Mouse (Mus musculus): ENCODE measurements around the gene Lrwd1. TPM values are rescaled to one million over a fixed set of nuclear protein-coding genes. Genes with fewer than 3 reads are reported as not detected.

The Lrwd1 gene
- total RNA-seq (2012; rRNA removed) (58.9 and 62.1 TPM in 2 replicates), total RNA-seq (2014; rRNA removed) (49.6 and 54.3 TPM in 2 replicates), polyA plus RNA-seq (2012; ENCODE audit: insufficient read length, low read depth) (52.2 and 65.9 TPM in 2 replicates)

DNA sequence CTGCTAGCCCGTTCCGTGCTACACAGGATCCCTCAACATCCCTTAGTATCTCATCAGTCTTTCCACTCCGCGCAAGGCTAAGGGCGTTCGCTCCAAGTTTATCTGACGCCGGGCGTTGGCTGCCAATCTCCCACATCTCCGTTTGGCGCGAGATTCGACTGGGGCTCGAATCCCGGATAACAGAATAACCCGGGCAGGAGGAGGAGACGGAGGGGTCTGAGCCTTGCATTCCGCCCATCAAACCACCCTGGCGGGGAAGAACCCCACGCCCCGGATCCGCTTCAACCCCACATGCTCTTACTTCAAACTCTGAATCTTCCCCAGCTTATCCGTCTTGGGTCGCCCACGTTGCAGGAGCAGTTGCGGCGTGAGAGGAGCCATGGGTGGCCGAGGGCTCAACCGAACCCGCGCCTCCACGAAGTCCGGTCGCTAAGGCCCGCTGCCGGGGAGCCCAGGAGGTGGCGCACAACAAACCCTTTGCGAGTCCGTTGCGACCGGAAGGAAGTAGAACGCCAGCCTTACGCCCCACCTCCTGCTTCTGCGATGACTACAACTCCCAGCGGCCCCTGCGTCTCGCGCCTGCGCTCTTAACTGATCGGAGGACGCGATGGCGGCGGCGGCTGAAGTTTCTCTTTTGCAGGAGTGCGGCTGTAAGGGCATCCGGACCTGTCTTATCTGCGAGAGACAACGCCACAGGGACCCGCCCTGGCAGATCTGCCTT lies at the start of gene Lrwd1, which contains the start of gene Alkbh4:
TSS of gene Lrwd1 (minus strand) at position 504 of the 721 bp plus-strand sequence.
TSS of gene Alkbh4 (plus strand) at position 576 of the 721 bp plus-strand sequence.
- Histone ChIP-seq H3K79me2 (replicated peaks; ENCODE audit: control insufficient read depth, extremely low read depth, insufficient read depth, poor library complexity, severe bottlenecking) (peaks cover 11% of the 10 kb centered on the region), H3K4me2 (ENCODE audit: insufficient read depth, low read depth, poor library complexity, severe bottlenecking) (peak within 1 kb of the TSS; percentile 60; the same call in 1 of the 2 replicates), H3K4me3 (replicated peaks in 1 of 3; ENCODE audit: low read depth in 2 of 3, low read length in 2 of 3, poor library complexity in 1 of 3) (peak within 1 kb of the TSS; percentile 71 to 96 (median 75)), H3K36me3 (replicated peaks in 1 of 2; ENCODE audit: control insufficient read depth in 1 of 2, insufficient read depth in 1 of 2, low read length in 1 of 2) (peaks cover 38 to 66% of the 10 kb centered on the region in 2 experiments), H3K9ac (ENCODE audit: insufficient read depth, low read depth) (peak within 1 kb of the TSS; percentile 83), H3K9me3 (replicated peaks; ENCODE audit: low read length) (no peaks in the 10 kb centered on the region), H3K27ac (ENCODE audit: insufficient read depth, low read depth) (peak within 1 kb of the TSS; percentile 30; the same call in 1 of the 2 replicates), H3K27me3 (replicated peaks) (no peaks in the 10 kb centered on the region), H3K4me1 (ENCODE audit: control insufficient read depth in 1 of 2, insufficient read depth in 2 of 2) (peaks cover 6 to 20% of the 10 kb centered on the region in 2 experiments)
- TF ChIP-seq JUND (conservative IDR thresholded peaks at IDR 0.05; ENCODE audit: low read depth, low read length) (no peak), ELF1 (IDR thresholded peaks at IDR 0.05; ENCODE audit: low read depth, low read length) (peak; percentile 92), ZNF384 (IDR thresholded peaks at IDR 0.05; ENCODE audit: low read depth, low read length) (no peak), RAD21 (IDR thresholded peaks at IDR 0.05; ENCODE audit: low read depth, low read length) (peak; percentile 17; the same call in 1 of the 2 replicates), PAX5 (IDR thresholded peaks at IDR 0.05; ENCODE audit: low read length) (no peak), SIN3A (IDR thresholded peaks at IDR 0.05; ENCODE audit: low read length) (no peak; the same call in 1 of the 2 replicates), JUN (IDR thresholded peaks at IDR 0.05; ENCODE audit: insufficient read depth, low read depth, low read length) (no peak), ZKSCAN1 (IDR thresholded peaks at IDR 0.05; ENCODE audit: borderline replicate concordance, low read depth, low read length) (no peak), TCF12 (IDR thresholded peaks at IDR 0.05; ENCODE audit: low read depth, low read length) (peak; percentile 85), GABPA (IDR thresholded peaks at IDR 0.05; ENCODE audit: insufficient replicate concordance, low read depth, low read length) (peak; percentile 69; the same call in 1 of the 2 replicates), BHLHE40 (IDR thresholded peaks at IDR 0.05; ENCODE audit: low read depth, low read length) (no peak), RCOR1 (conservative IDR thresholded peaks at IDR 0.05; ENCODE audit: low read depth, low read length) (no peak), SMC3 (IDR thresholded peaks at IDR 0.05; ENCODE audit: low read depth, low read length) (peak; percentile 63), MAFK (IDR thresholded peaks at IDR 0.05; ENCODE audit: insufficient replicate concordance, low read length) (no peak), POLR2AphosphoS2 (IDR thresholded peaks at IDR 0.05; ENCODE audit: low read depth, low read length) (no peak), NELFE (IDR thresholded peaks at IDR 0.05; ENCODE audit: low read depth, low read length) (peak; percentile 70), CTCF (conservative IDR thresholded peaks at IDR 0.05 in 1 of 2, IDR thresholded peaks at IDR 0.05 in 1 of 2; ENCODE audit: low read depth in 2 of 2, low read length in 2 of 2) (peak in 1 of 2 experiments; percentile 75; a peak in 2 of 4 replicates), CHD2 (IDR thresholded peaks at IDR 0.05; ENCODE audit: low read length) (peak; percentile 70; the same call in 1 of the 2 replicates), KAT2A (IDR thresholded peaks at IDR 0.05; ENCODE audit: insufficient replicate concordance, low read length) (peak; percentile 94; the same call in 1 of the 2 replicates), USF1 (IDR thresholded peaks at IDR 0.05; ENCODE audit: low read depth, low read length) (no peak), NRF1 (IDR thresholded peaks at IDR 0.05; ENCODE audit: low read depth, low read length) (peak; percentile 93), UBTF (IDR thresholded peaks at IDR 0.05; ENCODE audit: low read depth, low read length) (no peak), CHD1 (IDR thresholded peaks at IDR 0.05; ENCODE audit: low read depth, low read length) (no peak), MAX (IDR thresholded peaks at IDR 0.05; ENCODE audit: low read length) (no peak; the same call in 1 of the 2 replicates), MXI1 (IDR thresholded peaks at IDR 0.05; ENCODE audit: low read depth, low read length) (peak; percentile 34; the same call in 1 of the 2 replicates), USF2 (conservative IDR thresholded peaks at IDR 0.05; ENCODE audit: low read depth, low read length) (no peak), IRF4 (IDR thresholded peaks at IDR 0.05; ENCODE audit: low read depth, low read length) (0 out of 2 replicates have a peak, but pooled peaks have one; percentile 6), ZC3H11A (IDR thresholded peaks at IDR 0.05; ENCODE audit: low read depth, low read length) (no peak), TBP (conservative IDR thresholded peaks at IDR 0.05; ENCODE audit: low read depth, low read length) (no peak), ETS1 (conservative IDR thresholded peaks at IDR 0.05; ENCODE audit: low read depth, low read length) (no peak), HCFC1 (IDR thresholded peaks at IDR 0.05; ENCODE audit: low read depth, low read length) (peak; percentile 99), MYC (IDR thresholded peaks at IDR 0.05; ENCODE audit: low read depth, low read length) (0 out of 2 replicates have a peak, but pooled peaks have one; percentile 9), POLR2A (IDR thresholded peaks at IDR 0.05; ENCODE audit: low read depth, low read length) (peak; percentile 85), MEF2A (IDR thresholded peaks at IDR 0.05; ENCODE audit: borderline replicate concordance, low read depth, low read length) (peak; percentile 41; the same call in 1 of the 2 replicates), EP300 (IDR thresholded peaks at IDR 0.05; ENCODE audit: low read length) (no peak), MAZ (IDR thresholded peaks at IDR 0.05; ENCODE audit: low read depth, low read length) (no peak), E2F4 (IDR thresholded peaks at IDR 0.05; ENCODE audit: insufficient replicate concordance, low read depth, low read length) (no peak), ZMIZ1 (IDR thresholded peaks at IDR 0.05; ENCODE audit: low read depth, low read length) (no peak)
- DNase-seq (ENCODE audit: extremely low read depth): peak; percentile 97
- in situ Hi-C loops (cut with MboI; ENCODE audit: low pct_ligation_motif_present, low pct_unique_long_range_greater_than_20kb, low sequenced_read_pairs) (loop anchor here (5.0 kb wide), 2 partner anchors 42 to 53 kb away; partner anchors contain the start of gene Rasa4), dilution Hi-C loops (cut with MboI; ENCODE audit: extremely low pct_ligation_motif_present, extremely low pct_unique_long_range_greater_than_20kb, low sequenced_read_pairs) (no loop called here)
